Mouse (Mus musculus) embryonic facial prominence, embryonic 11.5 days (tissue): ENCODE results near the gene Cnp. TPM values are rescaled to one million over a fixed set of nuclear protein-coding genes. Genes with fewer than 3 reads are reported as not detected.

Experiments used
- ATAC-seq: fragments of 200-750 bp; cut with Nextera tagmentation; replicated peaks from 2 replicates; pipeline ENCODE4 v1.8.0; 2017; ENCODE audit warnings: low read depth; ENCODE audit not compliant: insufficient number of reproducible peaks, low FRiP score, low TSS enrichment
- DNase-seq: peaks from one replicate; pipeline ENCODE4 v3.0.0-alpha.2; 2015; ENCODE audit warnings: low spot score
- H3K27ac ChIP-seq: fragments of 300-500 bp; sonication (generic); replicated peaks from 2 replicates; pipeline ENCODE4 v1.5.1; 2014; ENCODE audit warnings: mild to moderate bottlenecking, low read depth, low read length, control low read depth
- H3K27me3 ChIP-seq: fragments of 300-500 bp; sonication (generic); 2 replicates; pipeline ENCODE4 v1.6.1; 2014; ENCODE audit warnings: mild to moderate bottlenecking, low read length, moderate library complexity, mixed read lengths; ENCODE audit not compliant: control insufficient read depth, insufficient read depth
- H3K36me3 ChIP-seq: fragments of 300-500 bp; sonication (generic); replicated peaks from 2 replicates; pipeline ENCODE4 v1.6.1; 2014; ENCODE audit warnings: low read depth, mild to moderate bottlenecking, low read length, moderate library complexity, mixed read lengths; ENCODE audit not compliant: control insufficient read depth, insufficient read depth
- H3K4me1 ChIP-seq: fragments of 300-500 bp; sonication (generic); 2 replicates; pipeline ENCODE4 v1.6.1; 2014; ENCODE audit warnings: low read length, mixed read lengths; ENCODE audit not compliant: control insufficient read depth, insufficient read depth
- H3K4me2 ChIP-seq: fragments of 300-500 bp; sonication (generic); 2 replicates; pipeline ENCODE4 v1.6.1; 2014; ENCODE audit warnings: low read depth, mild to moderate bottlenecking, control low read depth, low read length, moderate library complexity
- H3K4me3 ChIP-seq: fragments of 300-500 bp; sonication (generic); 2 replicates; pipeline ENCODE4 v1.5.1; 2014; ENCODE audit warnings: low read depth, low read length, control low read depth
- H3K9ac ChIP-seq: fragments of 300-500 bp; sonication (generic); replicated peaks from 2 replicates; pipeline ENCODE4 v1.6.1; 2014; ENCODE audit warnings: mild to moderate bottlenecking, control low read depth, low read length
- H3K9me3 ChIP-seq: fragments of 300-500 bp; sonication (generic); replicated peaks from 2 replicates; pipeline ENCODE4 v1.6.1; 2016; ENCODE audit warnings: mild to moderate bottlenecking, low read length, inconsistent platforms, mixed read lengths; ENCODE audit not compliant: control insufficient read depth
- WGBS: fragments of 180-500 bp; shearing (Covaris S2); extraction: QIAGEN DNeasy Blood & Tissue Kit; methylation state at CpG from one replicate; pipeline ENCODE4 v1.1.7; 2014; 5-methylcytosine and 5-hydroxymethylcytosine counted together
- polyA plus RNA-seq: library from polyadenylated mRNA; unstranded; fragments of >200 nt; fragmentation: Nextera tagmentation; extraction: Ambion mirVana; gene quantifications from 2 replicates; pipeline ENCODE4 v1.2.1, GENCODE M21; 2014

Gene Cnp
- polyA plus RNA-seq, 1 experiment from 2014 or later = 20.0 TPM

GRCm38 (mm10) chr11:100594608-100595007 lies 19.9 kb downstream of the Cnp start:
- DNase-seq (no peak), ATAC-seq (no peak)
- no peak overlapping the region for H3K4me2 ChIP-seq
- WGBS = 88% methylated on average over 7 of the region's 7 CpGs
- H3K27ac ChIP-seq = no peak overlapping the region
- H3K4me1 ChIP-seq = no peaks in the 10 kb centered on the region
- no peak overlapping the region for H3K9ac ChIP-seq
- H3K27me3 ChIP-seq = no peaks in the 10 kb centered on the region
- H3K4me3 ChIP-seq = no peak overlapping the region
- peaks cover 25% of the 10 kb centered on the region for H3K36me3 ChIP-seq
- H3K9me3 ChIP-seq = no peaks in the 10 kb centered on the region

GRCm38 (mm10) chr11:100595533-100595932 lies 20.8 kb downstream of the Cnp start:
- H3K4me3 ChIP-seq = no peak overlapping the region
- peaks cover 25% of the 10 kb centered on the region for H3K36me3 ChIP-seq
- H3K9me3 ChIP-seq = no peaks in the 10 kb centered on the region
- DNase-seq (no peak), ATAC-seq (no peak)
- H3K4me2 ChIP-seq = no peak overlapping the region
- 78% methylated on average over 4 of the region's 4 CpGs for WGBS
- no peak overlapping the region for H3K9ac ChIP-seq
- no peaks in the 10 kb centered on the region for H3K4me1 ChIP-seq
- no peaks in the 10 kb centered on the region for H3K27me3 ChIP-seq
- no peak overlapping the region for H3K27ac ChIP-seq

GRCm38 (mm10) chr11:100598074-100598473 lies 23.4 kb downstream of the Cnp start:
- no peaks in the 10 kb centered on the region for H3K9me3 ChIP-seq
- H3K36me3 ChIP-seq = peaks cover 20% of the 10 kb centered on the region
- no peaks in the 10 kb centered on the region for H3K4me1 ChIP-seq
- 91% methylated on average over 4 of the region's 4 CpGs for WGBS
- no peak overlapping the region for H3K9ac ChIP-seq
- no peak overlapping the region for H3K4me3 ChIP-seq
- DNase-seq (no peak), ATAC-seq (no peak)
- H3K4me2 ChIP-seq = no peak overlapping the region
- H3K27ac ChIP-seq = no peak overlapping the region
- no peaks in the 10 kb centered on the region for H3K27me3 ChIP-seq

GRCm38 (mm10) chr11:100601372-100601771 lies 26.7 kb downstream of the Cnp start:
- Histone ChIP-seq H3K27me3 (no peaks in the 10 kb centered on the region), H3K27ac (no peak overlapping the region), H3K4me1 (no peaks in the 10 kb centered on the region), H3K36me3 (peaks cover 16% of the 10 kb centered on the region), H3K9ac (no peak overlapping the region), H3K4me2 (no peak overlapping the region), H3K9me3 (no peaks in the 10 kb centered on the region), H3K4me3 (no peak overlapping the region)
- WGBS = 95% methylated on average over 3 of the region's 3 CpGs
- DNase-seq (no peak), ATAC-seq (no peak)

GRCm38 (mm10) chr11:100603155-100603554 lies 28.5 kb downstream of the Cnp start:
- Histone ChIP-seq H3K4me2 (no peak overlapping the region), H3K36me3 (peaks cover 5% of the 10 kb centered on the region), H3K9me3 (no peaks in the 10 kb centered on the region), H3K9ac (no peak overlapping the region), H3K27ac (no peak overlapping the region), H3K4me1 (no peaks in the 10 kb centered on the region), H3K4me3 (no peak overlapping the region), H3K27me3 (no peaks in the 10 kb centered on the region)
- no peak for ATAC-seq
- WGBS = 91% methylated on average over 9 of the region's 9 CpGs
- DNase-seq = no peak

GRCm38 (mm10) chr11:100603813-100604212 lies 29.1 kb downstream of the Cnp start:
- Histone ChIP-seq H3K27me3 (no peaks in the 10 kb centered on the region), H3K4me2 (no peak overlapping the region), H3K4me1 (no peaks in the 10 kb centered on the region), H3K27ac (no peak overlapping the region), H3K9ac (no peak overlapping the region), H3K36me3 (peaks cover 5% of the 10 kb centered on the region), H3K4me3 (no peak overlapping the region), H3K9me3 (no peaks in the 10 kb centered on the region)
- DNase-seq = no peak
- 92% methylated on average over 8 of the region's 8 CpGs for WGBS
- no peak for ATAC-seq

GRCm38 (mm10) chr11:100604321-100605005 lies 29.8 kb downstream of the Cnp start:
- H3K36me3 ChIP-seq = no peaks in the 10 kb centered on the region; the same call in 1 of the 2 replicates
- 91% methylated on average over 4 of the region's 4 CpGs for WGBS
- H3K27me3 ChIP-seq = no peaks in the 10 kb centered on the region
- H3K9me3 ChIP-seq = no peaks in the 10 kb centered on the region
- no peak overlapping the region for H3K4me3 ChIP-seq
- H3K4me1 ChIP-seq = no peaks in the 10 kb centered on the region
- no peak overlapping the region for H3K4me2 ChIP-seq
- no peak overlapping the region for H3K9ac ChIP-seq
- ATAC-seq (no peak), DNase-seq (no peak)
- H3K27ac ChIP-seq = no peak overlapping the region

- Histone ChIP-seq H3K27me3 (no peaks in the 10 kb centered on the region), H3K36me3 (no peaks in the 10 kb centered on the region; the same call in 1 of the 2 replicates), H3K4me2 (no peak overlapping the region), H3K4me3 (no peak overlapping the region), H3K9me3 (no peaks in the 10 kb centered on the region), H3K27ac (no peak overlapping the region), H3K9ac (no peak overlapping the region), H3K4me1 (no peaks in the 10 kb centered on the region)
- 92% methylated on average over 10 of the region's 10 CpGs for WGBS
- ATAC-seq = no peak
- DNase-seq = no peak
Observed at GRCm38 (mm10) chr11:100605451-100605850, 30.7 kb downstream of the Cnp start.
